Mouse (Mus musculus) ES-E14 (cell line): ENCODE measurements around the gene Sesn1. TPM values are rescaled to one million over a fixed set of nuclear protein-coding genes. Genes with fewer than 3 reads are reported as not detected.

Experiments used
- DNase-seq: peaks from one replicate; pipeline ENCODE4 v3.0.0-alpha.2; 2013; ENCODE audit warnings: low read depth, low spot score
- H3K27ac ChIP-seq: 2 replicates; pipeline ENCODE4 v1.5.1; 2012; ENCODE audit warnings: low read depth, mild to moderate bottlenecking, low read length, moderate library complexity, mixed read lengths; ENCODE audit not compliant: poor library complexity, insufficient read depth, severe bottlenecking
- H3K36me3 ChIP-seq: 2 replicates; pipeline ENCODE4 v1.6.1; 2012; ENCODE audit warnings: mild to moderate bottlenecking, low read length, moderate library complexity, mixed read lengths; ENCODE audit not compliant: control insufficient read depth, poor library complexity, insufficient read depth, severe bottlenecking
- H3K4me1 ChIP-seq, 2 experiments: fragments of 150-350 bp in 1 of 2; sonication (generic) in 1 of 2; 2 replicates each; pipeline ENCODE4 v1.6.1; 2012; ENCODE audit warnings: low read length in 2 of 2, mild to moderate bottlenecking in 1 of 2, mixed read lengths in 1 of 2; ENCODE audit not compliant: control insufficient read depth in 2 of 2, insufficient read depth in 2 of 2, poor library complexity in 1 of 2
- H3K4me3 ChIP-seq, 2 experiments: fragments of 150-350 bp in 1 of 2; sonication (generic) in 1 of 2; 2 replicates each; pipeline ENCODE4 v1.5.1; 2012; ENCODE audit warnings: low read length in 2 of 2, low read depth in 1 of 2, mild to moderate bottlenecking in 1 of 2, mixed read lengths in 1 of 2; ENCODE audit not compliant: insufficient read depth in 1 of 2, poor library complexity in 1 of 2, severe bottlenecking in 1 of 2
- H3K9ac ChIP-seq: 2 replicates; pipeline ENCODE4 v1.6.1; 2012; ENCODE audit warnings: low read depth, mild to moderate bottlenecking, low read length, mixed read lengths; ENCODE audit not compliant: poor library complexity, insufficient read depth, severe bottlenecking
- H3K9me3 ChIP-seq: fragments of 150-350 bp; sonication (generic); 2 replicates; pipeline ENCODE4 v1.6.1; 2012; ENCODE audit warnings: low read depth, mild to moderate bottlenecking, low read length; ENCODE audit not compliant: control insufficient read depth, insufficient read depth
- CHD2 ChIP-seq: IDR thresholded peaks from 2 replicates; pipeline ENCODE4 v1.6.1; 2014; ENCODE audit warnings: mild to moderate bottlenecking, low read depth, low read length, inconsistent platforms
- HCFC1 ChIP-seq: IDR thresholded peaks from 2 replicates; pipeline ENCODE4 v1.6.1; 2012; ENCODE audit warnings: low read length, inconsistent platforms, borderline replicate concordance; ENCODE audit not compliant: insufficient read depth
- MAFK ChIP-seq: IDR thresholded peaks from 2 replicates; pipeline ENCODE4 v1.6.1; 2014; ENCODE audit warnings: mild to moderate bottlenecking, low read depth, low read length, inconsistent platforms; ENCODE audit not compliant: insufficient read depth
- ZC3H11A ChIP-seq: IDR thresholded peaks from 2 replicates; pipeline ENCODE4 v1.6.1; 2012; ENCODE audit warnings: low read depth, mild to moderate bottlenecking, inconsistent platforms, low read length, borderline replicate concordance
- ZNF384 ChIP-seq: IDR thresholded peaks from 2 replicates; pipeline ENCODE4 v1.6.1; 2012; ENCODE audit warnings: low read depth, low read length, inconsistent platforms
- in situ Hi-C, 2 experiments: fragments of 600-800 bp; cut with MboI; formaldehyde crosslinking; loops; one replicate each; pipeline ENCODE4 v1.15.1; 2025; ENCODE audit warnings: low sequenced_read_pairs in 2 of 2, inconsistent platforms in 1 of 2; ENCODE audit not compliant: unreplicated experiment in 2 of 2
- total RNA-seq: library from RNA; depleted of rRNA; stranded (reverse); fragments of 300-350 nt; gene quantifications from 2 replicates; pipeline ENCODE4 v1.2.3, GENCODE M21; 2012

Sesn1 gene
- total RNA-seq, 1 experiment = 10.0 TPM

- Histone ChIP-seq H3K9me3 (no peaks in the 10 kb centered on the region), H3K27ac (no peak overlapping the region), H3K9ac (no peak overlapping the region), H3K4me1 (no peaks in the 10 kb centered on the region), H3K4me3 (no peak overlapping the region), H3K36me3 (no peaks in the 10 kb centered on the region)
- in situ Hi-C loops = no loop called here
- no peak for DNase-seq
- TF ChIP-seq ZC3H11A = no peak
- no peak for TF ChIP-seq CHD2
- no peak for TF ChIP-seq HCFC1
- TF ChIP-seq MAFK = no peak
- no peak for TF ChIP-seq ZNF384
Observed at GRCm38 (mm10) chr10:41866838-41867154, 57.1 kb downstream of the Sesn1 start.

- Histone ChIP-seq H3K9me3 (no peaks in the 10 kb centered on the region), H3K36me3 (no peaks in the 10 kb centered on the region), H3K27ac (no peak overlapping the region), H3K9ac (no peak overlapping the region), H3K4me1 (no peaks in the 10 kb centered on the region), H3K4me3 (no peak overlapping the region)
- no peak for DNase-seq
- TF ChIP-seq CHD2 (no peak), MAFK (no peak), HCFC1 (no peak), ZC3H11A (no peak), ZNF384 (no peak)
- in situ Hi-C loops = no loop called here
Observed at GRCm38 (mm10) chr10:41867956-41868355, 58.2 kb downstream of the Sesn1 start.

- H3K9me3 ChIP-seq = no peaks in the 10 kb centered on the region
- DNase-seq = no peak
- no peak overlapping the region for H3K4me3 ChIP-seq
- no peaks in the 10 kb centered on the region for H3K4me1 ChIP-seq
- no peak overlapping the region for H3K27ac ChIP-seq
- H3K36me3 ChIP-seq = no peaks in the 10 kb centered on the region
- H3K9ac ChIP-seq = no peak overlapping the region
- TF ChIP-seq ZNF384 (no peak), MAFK (no peak), ZC3H11A (no peak), CHD2 (no peak), HCFC1 (no peak)
- in situ Hi-C loops = no loop called here
Observed at GRCm38 (mm10) chr10:41870101-41870500, 60.4 kb downstream of the Sesn1 start.

GRCm38 (mm10) chr10:41871564-41871963 is 61.8 kb downstream of the Sesn1 start:
- in situ Hi-C loops = no loop called here
- Histone ChIP-seq H3K4me3 (no peak overlapping the region), H3K9me3 (no peaks in the 10 kb centered on the region), H3K4me1 (no peaks in the 10 kb centered on the region), H3K27ac (no peak overlapping the region), H3K36me3 (no peaks in the 10 kb centered on the region), H3K9ac (no peak overlapping the region)
- no peak for DNase-seq
- TF ChIP-seq MAFK (no peak), HCFC1 (no peak), ZC3H11A (no peak), CHD2 (no peak), ZNF384 (no peak)

- in situ Hi-C loops = no loop called here
- no peak for DNase-seq
- Histone ChIP-seq H3K4me1 (peaks cover 0 to 2% of the 10 kb centered on the region in 2 experiments; a peak in 1 of 4 replicates), H3K36me3 (no peaks in the 10 kb centered on the region), H3K4me3 (no peak overlapping the region), H3K27ac (no peak overlapping the region), H3K9ac (no peak overlapping the region), H3K9me3 (no peaks in the 10 kb centered on the region)
- no peak for TF ChIP-seq ZC3H11A
- TF ChIP-seq ZNF384 = no peak
- TF ChIP-seq HCFC1 = no peak
- TF ChIP-seq CHD2 = no peak
- no peak for TF ChIP-seq MAFK
Observed at GRCm38 (mm10) chr10:41875624-41876023, 65.9 kb downstream of the Sesn1 start.
